Mouse (Mus musculus): ENCODE data around the gene Srgap3.
A peak's percentile ranks its signal among the peaks of the same experiment; 100 is the strongest.

GRCm38 (mm10) chr6:112684065-112684464, 263.0 kb downstream of the Srgap3 start:
- TF ChIP-seq HCFC1 (IDR thresholded peaks at IDR 0.05; ENCODE audit: borderline replicate concordance, insufficient read depth, low read length) = no peak
- no peak for TF ChIP-seq CHD2 (IDR thresholded peaks at IDR 0.05; ENCODE audit: low read depth, low read length)
- TF ChIP-seq ZC3H11A (IDR thresholded peaks at IDR 0.05; ENCODE audit: borderline replicate concordance, low read depth, low read length) = no peak
- TF ChIP-seq MAFK (IDR thresholded peaks at IDR 0.05; ENCODE audit: insufficient read depth, low read depth, low read length) = peak; percentile 80
- TF ChIP-seq ZNF384 (IDR thresholded peaks at IDR 0.05; ENCODE audit: low read depth, low read length) = no peak
